Mouse (Mus musculus) hindbrain, embryonic 15.5 days (tissue): Measurements from ENCODE around the gene Gm20388. TPM values are rescaled to one million over a fixed set of nuclear protein-coding genes. Genes with fewer than 3 reads are reported as not detected.

Experiments
- ATAC-seq: fragments of 200-750 bp; cut with Nextera tagmentation; 2 replicates; pipeline ENCODE4 v1.8.0; 2017; ENCODE audit warnings: low read depth, moderate number of reproducible peaks, moderate TSS enrichment; ENCODE audit not compliant: low FRiP score
- H3K27ac ChIP-seq: fragments of 300-500 bp; sonication (generic); replicated peaks from 2 replicates; pipeline ENCODE4 v1.5.1; 2015; ENCODE audit warnings: mild to moderate bottlenecking, inconsistent platforms
- H3K27me3 ChIP-seq: fragments of 300-500 bp; sonication (generic); 2 replicates; pipeline ENCODE4 v1.6.1; 2015; ENCODE audit warnings: control low read depth, inconsistent platforms
- H3K36me3 ChIP-seq: fragments of 300-500 bp; sonication (generic); 2 replicates; pipeline ENCODE4 v1.6.1; 2015; ENCODE audit warnings: control low read depth, inconsistent platforms
- H3K4me1 ChIP-seq: fragments of 300-500 bp; sonication (generic); replicated peaks from 2 replicates; pipeline ENCODE4 v1.6.1; 2015; ENCODE audit warnings: control low read depth, inconsistent platforms
- H3K4me2 ChIP-seq: fragments of 300-500 bp; sonication (generic); 2 replicates; pipeline ENCODE4 v1.6.1; 2015; ENCODE audit warnings: moderate library complexity, mild to moderate bottlenecking, inconsistent platforms
- H3K4me3 ChIP-seq: fragments of 300-500 bp; sonication (generic); 2 replicates; pipeline ENCODE4 v1.5.1; 2015; ENCODE audit warnings: mild to moderate bottlenecking, inconsistent platforms
- H3K9ac ChIP-seq: fragments of 300-500 bp; sonication (generic); 2 replicates; pipeline ENCODE4 v1.6.1; 2015; ENCODE audit warnings: inconsistent platforms
- H3K9me3 ChIP-seq: fragments of 300-500 bp; sonication (generic); 2 replicates; pipeline ENCODE4 v1.6.1; 2016; ENCODE audit warnings: control low read depth, inconsistent platforms
- WGBS: fragments of 180-500 bp; shearing (Covaris S2); methylation state at CpG from one replicate; pipeline ENCODE4 v1.1.7; 2015; 5-methylcytosine and 5-hydroxymethylcytosine counted together
- polyA plus RNA-seq: library from polyadenylated mRNA; unstranded; fragments of >200 nt; fragmentation: Nextera tagmentation; extraction: Ambion mirVana; gene quantifications from 2 replicates; pipeline ENCODE4 v1.2.1, GENCODE M21; 2015

Gm20388 gene
- polyA plus RNA-seq, 1 experiment from 2014 or later: 5.4 TPM

DNA sequence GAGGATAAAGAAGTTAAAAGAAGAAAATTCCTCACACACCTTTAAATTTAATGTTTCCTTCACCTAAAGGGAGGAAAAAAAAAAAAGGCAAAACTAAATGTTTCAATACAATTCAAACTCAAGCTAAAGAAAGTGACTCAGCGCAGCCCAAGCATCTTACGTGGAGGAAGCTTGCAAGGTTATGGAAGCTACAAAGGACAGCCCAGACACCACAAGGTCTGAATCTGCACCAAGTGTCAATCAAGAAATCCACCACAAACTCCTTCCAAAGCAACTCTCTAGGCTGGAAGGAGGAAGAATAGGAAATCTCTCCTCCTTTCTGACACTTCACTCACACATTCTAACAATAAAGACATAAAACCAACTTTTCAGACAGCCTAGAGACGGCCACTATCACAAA is 3068.8 kb downstream of the Gm20388 start:
- Histone ChIP-seq H3K27ac (no peak overlapping the region), H3K4me3 (no peak overlapping the region), H3K4me1 (peaks cover 18% of the 10 kb centered on the region), H3K9ac (no peak overlapping the region), H3K4me2 (no peak overlapping the region), H3K27me3 (no peaks in the 10 kb centered on the region), H3K9me3 (no peaks in the 10 kb centered on the region), H3K36me3 (no peaks in the 10 kb centered on the region)
- WGBS: 92% methylated on average over 3 of the region's 3 CpGs
- ATAC-seq: no peak

DNA sequence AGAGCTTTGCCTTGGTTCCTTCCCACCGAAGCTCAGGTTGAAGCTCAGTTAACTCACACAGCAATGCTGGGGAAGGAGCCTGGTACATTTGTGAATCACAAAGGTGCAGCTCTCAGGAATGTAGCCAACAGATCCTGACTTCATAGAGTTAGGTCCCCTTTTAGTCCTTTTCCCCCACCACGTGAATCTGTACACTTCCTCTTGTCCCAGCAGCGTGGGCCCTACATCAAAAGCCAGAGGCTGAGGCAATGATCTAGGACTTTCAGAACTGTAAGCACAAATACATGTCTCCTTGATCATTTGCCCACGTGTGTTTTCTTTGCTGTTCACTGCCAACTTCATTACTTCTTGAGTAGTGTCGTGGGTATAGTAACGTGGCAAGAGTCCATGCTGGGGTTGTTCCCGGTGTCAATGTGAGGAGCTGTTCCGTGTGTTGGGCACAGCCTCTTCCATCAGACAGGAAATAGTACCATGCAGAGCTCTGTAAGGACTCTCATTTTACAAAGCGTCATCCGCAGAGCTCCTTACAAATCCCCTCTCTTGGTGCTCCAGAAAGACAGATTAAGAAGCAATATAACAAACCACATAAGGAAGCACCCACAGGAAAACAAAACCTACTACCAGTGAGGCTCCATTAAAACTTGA is 3069.3 kb downstream of the Gm20388 start:
- Histone ChIP-seq H3K36me3 (no peaks in the 10 kb centered on the region), H3K4me2 (no peak overlapping the region), H3K27ac (no peak overlapping the region), H3K4me1 (peaks cover 20% of the 10 kb centered on the region), H3K27me3 (no peaks in the 10 kb centered on the region), H3K9me3 (no peaks in the 10 kb centered on the region), H3K4me3 (no peak overlapping the region), H3K9ac (no peak overlapping the region)
- 64% methylated on average over 10 of the region's 10 CpGs for WGBS
- no peak for ATAC-seq

- H3K27ac ChIP-seq: no peak overlapping the region
- ATAC-seq: no peak
- no peak overlapping the region for H3K4me3 ChIP-seq
- H3K36me3 ChIP-seq: no peaks in the 10 kb centered on the region
- H3K9me3 ChIP-seq: no peaks in the 10 kb centered on the region
- no peak overlapping the region for H3K4me2 ChIP-seq
- H3K4me1 ChIP-seq: peaks cover 33% of the 10 kb centered on the region
- 94% methylated on average over 5 of the region's 5 CpGs for WGBS
- no peaks in the 10 kb centered on the region for H3K27me3 ChIP-seq
- H3K9ac ChIP-seq: no peak overlapping the region
Measured at GRCm38 (mm10) chr8:122981646-122982045, 3071.0 kb downstream of the Gm20388 start.

DNA sequence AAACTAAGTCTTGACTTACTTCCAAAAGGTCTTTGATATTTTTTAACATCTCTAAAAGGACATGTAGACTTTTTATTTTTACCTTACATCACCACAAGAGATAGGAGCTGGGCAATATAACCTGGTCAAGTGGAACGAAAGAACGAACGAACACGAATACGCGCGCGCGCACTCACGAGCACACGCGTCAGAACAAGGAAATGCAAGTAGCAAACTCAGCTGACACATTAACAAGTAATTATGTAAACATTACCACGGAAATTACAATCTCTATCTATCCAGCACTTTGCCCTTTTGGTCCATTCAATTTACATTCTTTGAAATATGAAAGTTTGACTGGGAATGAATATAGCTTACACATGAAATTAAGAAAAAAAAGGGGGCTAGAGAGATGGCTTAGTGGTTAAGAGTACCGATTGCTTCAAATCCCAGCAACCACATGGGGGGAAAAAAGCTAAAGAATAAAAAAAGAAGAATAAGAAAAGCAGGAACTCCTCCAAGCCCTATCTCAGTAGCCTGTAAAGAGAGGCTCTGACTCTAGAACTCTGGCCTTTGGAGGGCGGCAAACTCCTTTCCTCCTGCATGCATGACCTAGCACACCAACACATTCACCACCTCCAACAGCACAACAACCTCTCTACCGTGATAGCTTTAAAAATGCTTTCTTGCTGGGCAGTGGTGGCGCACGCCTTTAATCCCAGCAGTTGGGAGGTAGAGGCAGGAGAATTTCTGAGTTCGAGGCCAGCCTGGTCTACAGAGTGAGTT is 3072.7 kb downstream of the Gm20388 start:
- ATAC-seq: no peak
- H3K4me1 ChIP-seq: peaks cover 44% of the 10 kb centered on the region
- no peaks in the 10 kb centered on the region for H3K27me3 ChIP-seq
- H3K4me2 ChIP-seq: no peak overlapping the region
- no peak overlapping the region for H3K9ac ChIP-seq
- H3K4me3 ChIP-seq: no peak overlapping the region
- no peaks in the 10 kb centered on the region for H3K9me3 ChIP-seq
- H3K27ac ChIP-seq: no peak overlapping the region
- 88% methylated on average over 19 of the region's 19 CpGs for WGBS
- no peaks in the 10 kb centered on the region for H3K36me3 ChIP-seq

- H3K4me3 ChIP-seq: no peak overlapping the region
- no peak overlapping the region for H3K27ac ChIP-seq
- no peaks in the 10 kb centered on the region for H3K36me3 ChIP-seq
- no peaks in the 10 kb centered on the region for H3K9me3 ChIP-seq
- H3K9ac ChIP-seq: no peak overlapping the region
- H3K4me1 ChIP-seq: peaks cover 41% of the 10 kb centered on the region
- WGBS: 94% methylated on average over 3 of the region's 3 CpGs
- no peak overlapping the region for H3K4me2 ChIP-seq
- no peak for ATAC-seq
- H3K27me3 ChIP-seq: no peaks in the 10 kb centered on the region
Measured at GRCm38 (mm10) chr8:122984175-122984574, 3073.5 kb downstream of the Gm20388 start.

- no peaks in the 10 kb centered on the region for H3K27me3 ChIP-seq
- no peak overlapping the region for H3K9ac ChIP-seq
- 87% methylated on average over 8 of the region's 8 CpGs for WGBS
- peaks cover 29% of the 10 kb centered on the region for H3K4me1 ChIP-seq
- no peaks in the 10 kb centered on the region for H3K36me3 ChIP-seq
- no peak overlapping the region for H3K27ac ChIP-seq
- no peak overlapping the region for H3K4me2 ChIP-seq
- no peaks in the 10 kb centered on the region for H3K9me3 ChIP-seq
- H3K4me3 ChIP-seq: no peak overlapping the region
- no peak for ATAC-seq
Measured at GRCm38 (mm10) chr8:122986501-122987184, 3076.0 kb downstream of the Gm20388 start.

DNA sequence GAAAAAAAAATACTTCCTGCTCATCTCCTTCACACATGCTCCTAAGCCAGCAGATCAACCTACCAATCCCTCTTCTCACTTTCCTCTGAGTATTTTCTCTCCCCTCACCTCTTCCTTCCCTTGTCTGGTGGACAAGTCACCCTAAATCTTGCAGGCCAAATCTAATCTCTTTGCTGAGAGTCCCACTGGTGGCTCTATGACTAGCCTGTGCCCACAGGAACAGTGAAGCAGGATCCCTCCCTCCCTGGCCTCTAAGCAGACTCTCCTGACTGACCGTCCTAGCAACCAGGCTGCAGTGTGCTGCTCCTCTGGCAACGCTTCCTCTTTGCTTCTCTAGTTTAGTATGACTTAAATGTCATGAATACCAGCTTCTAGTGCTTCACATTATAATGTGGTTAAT is 3076.6 kb downstream of the Gm20388 start:
- Histone ChIP-seq H3K4me1 (peaks cover 30% of the 10 kb centered on the region), H3K4me3 (no peak overlapping the region), H3K27me3 (no peaks in the 10 kb centered on the region), H3K4me2 (no peak overlapping the region), H3K9ac (no peak overlapping the region), H3K27ac (no peak overlapping the region), H3K9me3 (no peaks in the 10 kb centered on the region), H3K36me3 (no peaks in the 10 kb centered on the region)
- WGBS: 43% methylated on average over 2 of the region's 2 CpGs
- no peak for ATAC-seq

DNA sequence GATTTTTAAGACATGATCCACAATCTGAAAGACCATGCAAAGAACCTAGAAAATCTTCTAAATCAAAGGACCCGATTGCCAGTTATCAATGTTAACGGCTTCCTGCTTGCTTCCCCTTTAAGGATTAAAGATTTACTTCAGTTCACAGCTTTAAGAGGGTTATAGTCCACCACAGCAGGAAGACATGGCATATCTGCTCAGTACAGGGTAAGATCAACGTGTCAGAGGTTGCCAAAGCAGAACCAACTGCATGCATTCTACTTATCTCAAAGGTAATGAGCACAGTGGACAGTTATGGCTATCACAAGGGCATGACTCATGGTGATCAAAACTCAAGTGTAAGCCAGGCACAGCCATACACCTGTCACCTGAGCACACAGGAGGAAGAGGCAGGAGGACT is 3078.3 kb downstream of the Gm20388 start:
- no peak for ATAC-seq
- 92% methylated on average over 3 of the region's 3 CpGs for WGBS

DNA sequence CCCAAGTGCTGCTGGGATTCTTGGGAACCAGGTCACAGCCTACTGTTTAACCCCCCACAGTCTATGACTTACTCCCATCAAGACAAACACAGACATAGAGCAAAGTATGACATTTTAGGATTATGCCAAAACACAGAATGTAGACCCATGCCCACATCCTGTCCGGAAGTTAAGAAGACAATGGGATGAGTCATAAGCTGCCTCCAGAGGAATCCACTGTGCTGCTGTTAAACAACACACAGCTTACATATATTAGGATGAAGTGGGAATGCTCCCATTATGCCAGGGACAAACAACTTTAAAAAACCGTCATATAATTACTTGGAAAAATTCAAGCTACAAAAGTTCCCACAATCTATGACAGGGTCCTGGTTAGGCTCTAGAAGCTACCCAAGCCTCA is 3079.3 kb downstream of the Gm20388 start:
- H3K9ac ChIP-seq: no peak overlapping the region
- WGBS: 87% methylated on average over 2 of the region's 2 CpGs
- no peak for ATAC-seq
- no peak overlapping the region for H3K27ac ChIP-seq
- H3K36me3 ChIP-seq: no peaks in the 10 kb centered on the region
- H3K4me2 ChIP-seq: no peak overlapping the region
- no peak overlapping the region for H3K4me3 ChIP-seq
- no peaks in the 10 kb centered on the region for H3K9me3 ChIP-seq
- no peaks in the 10 kb centered on the region for H3K27me3 ChIP-seq
- H3K4me1 ChIP-seq: peaks cover 35% of the 10 kb centered on the region

More for the DNA sequence above, 3078.3 kb downstream of the Gm20388 start:
- Histone ChIP-seq H3K4me3 (no peak overlapping the region), H3K4me1 (peaks cover 33% of the 10 kb centered on the region), H3K27ac (no peak overlapping the region), H3K27me3 (no peaks in the 10 kb centered on the region), H3K9ac (no peak overlapping the region), H3K4me2 (no peak overlapping the region), H3K9me3 (no peaks in the 10 kb centered on the region), H3K36me3 (no peaks in the 10 kb centered on the region)

- 96% methylated on average over 5 of the region's 5 CpGs for WGBS
Measured at GRCm38 (mm10) chr8:122991368-122991767, 3080.7 kb downstream of the Gm20388 start.

DNA sequence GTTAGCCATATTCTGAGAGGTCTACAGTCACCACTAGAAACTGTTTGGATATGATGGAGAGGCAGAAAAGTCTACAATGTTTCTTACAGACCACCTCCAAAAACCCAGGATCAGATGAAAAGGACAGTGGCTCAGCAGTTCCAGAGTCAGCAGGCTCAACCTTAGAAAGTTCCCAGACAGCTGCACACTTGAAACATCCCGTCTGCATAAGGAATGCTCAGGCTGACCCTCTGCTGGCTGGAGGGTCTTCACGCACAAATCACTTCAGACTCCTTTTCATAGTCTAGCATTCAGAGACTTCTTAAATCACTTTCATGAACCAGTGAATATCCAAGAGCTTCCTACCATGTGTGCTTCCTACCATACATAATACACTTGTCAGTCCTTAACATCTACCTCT is 3081.7 kb downstream of the Gm20388 start:
- Histone ChIP-seq H3K4me1 (peaks cover 15% of the 10 kb centered on the region), H3K4me3 (no peak overlapping the region), H3K36me3 (no peaks in the 10 kb centered on the region), H3K4me2 (no peak overlapping the region), H3K9ac (no peak overlapping the region), H3K27ac (no peak overlapping the region), H3K27me3 (no peaks in the 10 kb centered on the region), H3K9me3 (no peaks in the 10 kb centered on the region)
- ATAC-seq: no peak
- 63% methylated on average over 2 of the region's 2 CpGs for WGBS

More at GRCm38 (mm10) chr8:122991368-122991767, 3080.7 kb downstream of the Gm20388 start:
- Histone ChIP-seq H3K27me3 (no peaks in the 10 kb centered on the region), H3K4me2 (no peak overlapping the region), H3K36me3 (no peaks in the 10 kb centered on the region), H3K9me3 (no peaks in the 10 kb centered on the region), H3K4me3 (no peak overlapping the region), H3K27ac (no peak overlapping the region), H3K9ac (no peak overlapping the region), H3K4me1 (peaks cover 24% of the 10 kb centered on the region)
- ATAC-seq: no peak

DNA sequence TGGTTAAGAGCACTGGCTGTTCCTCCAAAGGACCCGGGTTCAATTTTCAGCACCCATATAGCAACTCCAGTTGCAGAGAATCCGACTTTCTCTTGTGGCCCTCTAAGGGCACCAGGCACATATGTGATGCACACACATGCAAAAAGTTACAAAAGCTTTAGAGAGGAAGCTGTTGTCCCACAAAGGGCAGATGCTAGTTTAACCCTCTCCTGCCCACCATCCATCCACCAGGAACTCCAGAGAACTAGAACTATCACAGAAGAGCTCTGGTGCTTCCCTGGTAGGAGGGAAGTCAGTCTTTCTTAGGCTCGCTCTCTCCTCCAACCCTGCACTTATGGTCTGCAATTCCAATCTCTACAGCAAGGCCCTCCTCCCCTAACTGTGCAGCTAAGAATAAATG is 3082.4 kb downstream of the Gm20388 start:
- Histone ChIP-seq H3K36me3 (no peaks in the 10 kb centered on the region), H3K4me3 (no peak overlapping the region), H3K4me2 (no peak overlapping the region), H3K27ac (no peak overlapping the region), H3K9me3 (no peaks in the 10 kb centered on the region), H3K27me3 (no peaks in the 10 kb centered on the region), H3K4me1 (peaks cover 14% of the 10 kb centered on the region), H3K9ac (no peak overlapping the region)
- ATAC-seq: no peak
- WGBS: 88% methylated on average over 3 of the region's 3 CpGs
